Mouse (Mus musculus) heart, embryonic 14.5 days (tissue): Measurements from ENCODE around the gene Lrrc27. TPM values are rescaled to one million over a fixed set of nuclear protein-coding genes. Genes with fewer than 3 reads are reported as not detected.

Experiments
- ATAC-seq: fragments of 200-750 bp; cut with Nextera tagmentation; 2 replicates; pipeline ENCODE4 v1.8.0; 2017; ENCODE audit warnings: low read depth, moderate TSS enrichment; ENCODE audit not compliant: insufficient number of reproducible peaks, insufficient read depth, low FRiP score
- H3K27ac ChIP-seq, 2 experiments: fragments of 200-500 bp in 1 of 2; fragments of 300-500 bp in 1 of 2; sonication (generic) in 1 of 2; replicated peaks in 1 of 2; 2 replicates each; pipeline ENCODE4 v1.5.1; 2012 to 2014; ENCODE audit warnings: low read depth in 2 of 2, low read length in 2 of 2, control low read depth in 1 of 2, mild to moderate bottlenecking in 1 of 2, mixed read lengths in 1 of 2; ENCODE audit not compliant: control insufficient read depth in 1 of 2, insufficient read depth in 1 of 2
- H3K27me3 ChIP-seq: fragments of 300-500 bp; sonication (generic); 2 replicates; pipeline ENCODE4 v1.6.1; 2014; ENCODE audit warnings: mild to moderate bottlenecking, low read length, control low read depth; ENCODE audit not compliant: control insufficient read depth, insufficient read depth
- H3K36me3 ChIP-seq: fragments of 300-500 bp; sonication (generic); 2 replicates; pipeline ENCODE4 v1.6.1; 2014; ENCODE audit warnings: mild to moderate bottlenecking, control low read depth, low read length, mixed read lengths; ENCODE audit not compliant: control insufficient read depth, insufficient read depth
- H3K4me1 ChIP-seq, 2 experiments: fragments of 200-500 bp in 1 of 2; fragments of 300-500 bp in 1 of 2; sonication (generic) in 1 of 2; 2 replicates each; pipeline ENCODE4 v1.6.1; 2012 to 2014; ENCODE audit warnings: low read length in 2 of 2, control low read depth in 1 of 2, mixed read lengths in 1 of 2; ENCODE audit not compliant: control insufficient read depth in 2 of 2, insufficient read depth in 2 of 2
- H3K4me2 ChIP-seq: fragments of 300-500 bp; sonication (generic); 2 replicates; pipeline ENCODE4 v1.6.1; 2014; ENCODE audit warnings: mild to moderate bottlenecking, low read length
- H3K4me3 ChIP-seq, 2 experiments: fragments of 200-500 bp in 1 of 2; fragments of 300-500 bp in 1 of 2; sonication (generic) in 1 of 2; 2 replicates each; pipeline ENCODE4 v1.5.1; 2012 to 2014; ENCODE audit warnings: low read length in 2 of 2, mild to moderate bottlenecking in 2 of 2, control low read depth in 1 of 2, low read depth in 1 of 2, moderate library complexity in 1 of 2; ENCODE audit not compliant: control insufficient read depth in 1 of 2, insufficient read depth in 1 of 2
- H3K9ac ChIP-seq: fragments of 300-500 bp; sonication (generic); 2 replicates; pipeline ENCODE4 v1.6.1; 2014; ENCODE audit warnings: mild to moderate bottlenecking, low read length
- H3K9me3 ChIP-seq: fragments of 300-500 bp; sonication (generic); 2 replicates; pipeline ENCODE4 v1.6.1; 2016; ENCODE audit warnings: low read length, control low read depth; ENCODE audit not compliant: control insufficient read depth
- WGBS: fragments of 180-500 bp; shearing (Covaris S2); extraction: QIAGEN DNeasy Blood & Tissue Kit; methylation state at CpG from one replicate; pipeline ENCODE4 v1.1.7; 2014; 5-methylcytosine and 5-hydroxymethylcytosine counted together
- polyA plus RNA-seq: library from polyadenylated mRNA; unstranded; fragments of >200 nt; fragmentation: Nextera tagmentation; extraction: Ambion mirVana; gene quantifications from 2 replicates; pipeline ENCODE4 v1.2.1, GENCODE M21; 2014

Lrrc27 gene
- polyA plus RNA-seq, 1 experiment from 2014 or later = 2.7 TPM

- Histone ChIP-seq H3K27me3 (peaks cover 22% of the 10 kb centered on the region), H3K9me3 (no peaks in the 10 kb centered on the region), H3K9ac (no peak overlapping the region), H3K36me3 (no peaks in the 10 kb centered on the region), H3K27ac (no peak overlapping the region), H3K4me3 (no peak overlapping the region), H3K4me1 (no peaks in the 10 kb centered on the region), H3K4me2 (no peak overlapping the region)
- WGBS = 62% methylated on average over 4 of the region's 4 CpGs
- ATAC-seq = no peak
Measured at GRCm38 (mm10) chr7:139197022-139197421, 15.8 kb upstream of the Lrrc27 start.

DNA sequence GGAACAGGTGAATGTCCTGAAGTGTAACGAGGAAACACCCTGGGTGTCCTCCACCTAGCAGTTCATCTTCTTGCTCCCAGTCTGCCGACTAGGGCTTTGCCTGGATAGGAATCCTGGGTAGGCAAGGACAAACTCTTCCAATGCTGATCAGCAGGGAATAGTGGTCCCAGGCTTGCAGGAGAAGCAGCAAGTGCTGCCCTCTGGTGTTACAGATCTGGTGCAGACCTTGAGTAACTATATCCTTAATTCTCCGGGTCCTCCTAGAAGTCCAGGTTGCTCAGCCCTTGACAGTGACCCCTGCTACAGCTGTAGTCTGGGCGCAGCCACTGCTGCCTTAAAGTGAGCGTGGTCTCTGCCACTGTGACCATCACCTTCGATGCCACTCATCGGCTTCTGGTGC lies 12.7 kb upstream of the Lrrc27 start:
- Histone ChIP-seq H3K4me1 (no peaks in the 10 kb centered on the region), H3K9ac (no peak overlapping the region), H3K4me3 (no peak overlapping the region), H3K27ac (no peak overlapping the region), H3K36me3 (no peaks in the 10 kb centered on the region), H3K4me2 (no peak overlapping the region), H3K9me3 (no peaks in the 10 kb centered on the region), H3K27me3 (peaks cover 26% of the 10 kb centered on the region; the same call in 1 of the 2 replicates)
- no peak for ATAC-seq
- WGBS = 23% methylated on average over 7 of the region's 7 CpGs

DNA sequence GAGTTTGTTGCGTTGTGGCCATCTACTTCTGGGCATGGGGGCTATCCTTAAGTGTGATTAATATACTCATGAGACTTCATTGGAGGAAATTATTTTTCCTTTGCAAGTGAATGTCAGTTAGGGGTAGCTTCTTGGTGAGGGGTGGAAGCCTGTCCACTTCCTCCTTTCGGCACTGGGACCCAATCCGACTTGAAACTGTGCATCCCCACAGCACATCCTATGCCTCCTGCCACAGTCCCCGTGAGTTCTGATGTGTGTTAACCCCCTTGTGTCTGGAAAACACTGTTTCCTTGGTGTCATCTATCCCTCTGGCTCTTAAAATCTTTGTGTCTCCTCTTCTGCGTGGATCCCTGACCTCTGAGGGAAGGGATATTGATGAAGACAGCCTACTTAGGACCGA lies 11.6 kb upstream of the Lrrc27 start:
- H3K27me3 ChIP-seq = peaks cover 26% of the 10 kb centered on the region; the same call in 1 of the 2 replicates
- WGBS = 39% methylated on average over 6 of the region's 6 CpGs
- no peak for ATAC-seq
- H3K27ac ChIP-seq = no peak overlapping the region
- no peaks in the 10 kb centered on the region for H3K9me3 ChIP-seq
- no peaks in the 10 kb centered on the region for H3K36me3 ChIP-seq
- H3K4me1 ChIP-seq = no peaks in the 10 kb centered on the region
- H3K4me3 ChIP-seq = no peak overlapping the region
- H3K4me2 ChIP-seq = no peak overlapping the region
- no peak overlapping the region for H3K9ac ChIP-seq

GRCm38 (mm10) chr7:139208023-139208772 lies 4.6 kb upstream of the Lrrc27 start:
- no peaks in the 10 kb centered on the region for H3K9me3 ChIP-seq
- no peak overlapping the region for H3K4me2 ChIP-seq
- H3K9ac ChIP-seq = no peak overlapping the region
- H3K27me3 ChIP-seq = no peaks in the 10 kb centered on the region; the same call in 1 of the 2 replicates
- no peaks in the 10 kb centered on the region for H3K36me3 ChIP-seq
- ATAC-seq = no peak
- no peak overlapping the region for H3K27ac ChIP-seq
- peaks cover 2 to 11% of the 10 kb centered on the region in 2 experiments; a peak in 2 of 4 replicates for H3K4me1 ChIP-seq
- WGBS = 20% methylated on average over 7 of the region's 7 CpGs
- no peak overlapping the region for H3K4me3 ChIP-seq

- no peak for ATAC-seq
- Histone ChIP-seq H3K27ac (no peak overlapping the region), H3K9ac (no peak overlapping the region), H3K4me3 (no peak overlapping the region), H3K9me3 (no peaks in the 10 kb centered on the region), H3K4me2 (no peak overlapping the region), H3K27me3 (no peaks in the 10 kb centered on the region), H3K4me1 (peaks cover 2 to 14% of the 10 kb centered on the region in 2 experiments; a peak in 3 of 4 replicates), H3K36me3 (no peaks in the 10 kb centered on the region)
- WGBS = 90% methylated on average over 4 of the region's 4 CpGs
Measured at GRCm38 (mm10) chr7:139208773-139209095, 4.1 kb upstream of the Lrrc27 start.

DNA sequence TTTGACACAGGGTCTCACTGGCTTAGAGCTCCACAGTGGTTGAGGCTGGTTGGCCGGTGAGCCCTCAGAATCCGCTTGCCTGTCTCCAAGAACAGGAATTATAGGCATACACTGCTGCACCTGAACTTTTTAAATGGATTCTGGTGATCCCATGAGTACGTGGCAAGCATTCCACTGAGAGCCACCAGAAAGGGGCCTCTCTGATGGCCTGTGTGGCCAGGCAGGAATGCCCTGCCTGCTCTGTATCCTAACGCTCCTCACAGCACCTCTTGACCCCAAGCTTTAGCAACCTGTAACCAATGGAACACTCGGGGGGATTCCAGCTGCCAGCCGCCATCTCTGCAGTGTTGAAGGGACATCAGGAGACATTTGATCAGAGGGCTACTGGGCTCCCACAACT lies 1.0 kb upstream of the Lrrc27 start:
- Histone ChIP-seq H3K4me2 (no peak overlapping the region), H3K27me3 (no peaks in the 10 kb centered on the region), H3K9ac (no peak overlapping the region), H3K9me3 (no peaks in the 10 kb centered on the region), H3K36me3 (no peaks in the 10 kb centered on the region), H3K27ac (no peak overlapping the region), H3K4me1 (peaks cover 2 to 17% of the 10 kb centered on the region in 2 experiments; a peak in 3 of 4 replicates), H3K4me3 (no peak overlapping the region)
- ATAC-seq = no peak
- WGBS = 91% methylated on average over 6 of the region's 6 CpGs

GRCm38 (mm10) chr7:139213751-139214150 lies 963 bp downstream of the Lrrc27 start:
- H3K9me3 ChIP-seq = no peaks in the 10 kb centered on the region
- H3K36me3 ChIP-seq = no peaks in the 10 kb centered on the region
- 0 out of 4 replicates have a peak overlapping the region, but pooled peaks of 1 of the 2 experiments have one; percentile 15 for H3K27ac ChIP-seq
- peak overlapping the region; percentile 70 for H3K4me2 ChIP-seq
- H3K27me3 ChIP-seq = no peaks in the 10 kb centered on the region
- no peak for ATAC-seq
- peak overlapping the region in 1 of 2 experiments; percentile 54; a peak in 2 of 4 replicates for H3K4me3 ChIP-seq
- H3K4me1 ChIP-seq = peaks cover 5 to 18% of the 10 kb centered on the region in 2 experiments
- WGBS = 77% methylated on average over 3 of the region's 3 CpGs
- H3K9ac ChIP-seq = peak overlapping the region; percentile 66

- Histone ChIP-seq H3K9me3 (no peaks in the 10 kb centered on the region), H3K4me1 (peaks cover 8 to 22% of the 10 kb centered on the region in 2 experiments), H3K9ac (no peak overlapping the region), H3K27ac (no peak overlapping the region), H3K27me3 (no peaks in the 10 kb centered on the region), H3K4me3 (no peak overlapping the region), H3K4me2 (no peak overlapping the region), H3K36me3 (no peaks in the 10 kb centered on the region)
- WGBS = 66% methylated on average over 3 of the region's 3 CpGs
- no peak for ATAC-seq
Measured at GRCm38 (mm10) chr7:139214160-139214559, 1.4 kb downstream of the Lrrc27 start.
